Mouse (Mus musculus) ES-Bruce4 (cell line): ENCODE measurements at regions not wholly inside any gene's neighbourhood (a gene's known extent, or its start where the extent isn't known, plus 50 kb on each side); places are given as distances from the start of the nearest gene placed in this dataset.
"Not testable (repeated sequence)": the region's sequence is repeated elsewhere in the genome, so short reads cannot be mapped to it uniquely, and the experiment has no call there.

Experiments
- H3K27ac ChIP-seq: 2 replicates; pipeline ENCODE4 v1.5.1; 2012; ENCODE audit warnings: low read length, inconsistent platforms; ENCODE audit not compliant: insufficient read depth
- H3K27me3 ChIP-seq: 2 replicates; pipeline ENCODE4 v1.6.1; 2012; ENCODE audit warnings: mild to moderate bottlenecking, low read length, inconsistent platforms; ENCODE audit not compliant: control insufficient read depth, poor library complexity, insufficient read depth, severe bottlenecking
- H3K36me3 ChIP-seq: 2 replicates; pipeline ENCODE4 v1.6.1; 2012; ENCODE audit warnings: inconsistent platforms, mild to moderate bottlenecking, low read length, moderate library complexity; ENCODE audit not compliant: control insufficient read depth, poor library complexity, insufficient read depth, severe bottlenecking
- H3K4me1 ChIP-seq: one replicate; pipeline ENCODE4 v1.8.1; 2011; ENCODE audit warnings: low read length; ENCODE audit not compliant: control insufficient read depth, insufficient read depth
- H3K4me3 ChIP-seq: 2 replicates; pipeline ENCODE4 v1.5.1; 2011; ENCODE audit warnings: low read depth, mild to moderate bottlenecking, low read length
- H3K9ac ChIP-seq: 2 replicates; pipeline ENCODE4 v1.6.1; 2012; ENCODE audit warnings: low read depth, mild to moderate bottlenecking, inconsistent platforms; ENCODE audit not compliant: poor library complexity, severe bottlenecking
- H3K9me3 ChIP-seq: replicated peaks from 2 replicates; pipeline ENCODE4 v1.6.1; 2012; ENCODE audit warnings: mild to moderate bottlenecking, low read length, inconsistent platforms; ENCODE audit not compliant: control insufficient read depth, poor library complexity, insufficient read depth, severe bottlenecking
- CTCF ChIP-seq: IDR thresholded peaks from one replicate; pipeline ENCODE4 v1.8.1; 2011; ENCODE audit warnings: low read depth, low read length
- EP300 ChIP-seq: IDR thresholded peaks from 2 replicates; pipeline ENCODE4 v1.6.1; 2011; ENCODE audit warnings: low read depth, low read length; ENCODE audit not compliant: insufficient read depth
- POLR2A ChIP-seq: IDR thresholded peaks from one replicate; pipeline ENCODE4 v1.8.1; 2011; ENCODE audit warnings: low read length; ENCODE audit not compliant: insufficient read depth

GRCm38 (mm10) chr4:22833851-22834440 lies 345.8 kb upstream of the Pou3f2 start:
- Histone ChIP-seq H3K27me3 (no peaks in the 10 kb centered on the region), H3K27ac (no peak overlapping the region), H3K9me3 (no peaks in the 10 kb centered on the region), H3K4me3 (no peak overlapping the region), H3K9ac (no peak overlapping the region), H3K4me1 (no peaks in the 10 kb centered on the region), H3K36me3 (no peaks in the 10 kb centered on the region)
- TF ChIP-seq EP300, result no peak
- TF ChIP-seq POLR2A, result no peak
- TF ChIP-seq CTCF, result no peak

GRCm38 (mm10) chr4:22803665-22804064 lies 315.5 kb upstream of the Pou3f2 start:
- H3K4me1 ChIP-seq, result no peaks in the 10 kb centered on the region
- H3K9me3 ChIP-seq, result no peaks in the 10 kb centered on the region
- H3K27me3 ChIP-seq, result no peaks in the 10 kb centered on the region
- TF ChIP-seq CTCF (no peak), POLR2A (no peak), EP300 (no peak)
- no peak overlapping the region for H3K4me3 ChIP-seq
- H3K27ac ChIP-seq, result no peak overlapping the region
- no peak overlapping the region for H3K9ac ChIP-seq
- H3K36me3 ChIP-seq, result no peaks in the 10 kb centered on the region

GRCm38 (mm10) chr4:22792826-22793225 lies 304.7 kb upstream of the Pou3f2 start:
- Histone ChIP-seq H3K9ac (no peak overlapping the region), H3K27me3 (no peaks in the 10 kb centered on the region), H3K27ac (no peak overlapping the region), H3K9me3 (no peaks in the 10 kb centered on the region), H3K4me3 (no peak overlapping the region), H3K4me1 (no peaks in the 10 kb centered on the region), H3K36me3 (no peaks in the 10 kb centered on the region)
- TF ChIP-seq POLR2A, result no peak
- no peak for TF ChIP-seq CTCF
- TF ChIP-seq EP300, result no peak

GRCm38 (mm10) chr4:22787866-22788265 lies 299.7 kb upstream of the Pou3f2 start:
- no peaks in the 10 kb centered on the region for H3K27me3 ChIP-seq
- H3K9ac ChIP-seq, result no peak overlapping the region
- H3K4me3 ChIP-seq, result no peak overlapping the region
- no peak for TF ChIP-seq CTCF
- TF ChIP-seq POLR2A, result no peak
- TF ChIP-seq EP300, result no peak
- no peaks in the 10 kb centered on the region for H3K4me1 ChIP-seq
- no peak overlapping the region for H3K27ac ChIP-seq
- no peaks in the 10 kb centered on the region for H3K36me3 ChIP-seq
- no peaks in the 10 kb centered on the region for H3K9me3 ChIP-seq

- not testable (repeated sequence) for H3K4me1 ChIP-seq, H3K36me3 ChIP-seq, H3K4me3 ChIP-seq, H3K9ac ChIP-seq, H3K27ac ChIP-seq, H3K9me3 ChIP-seq, H3K27me3 ChIP-seq
Observed at GRCm38 (mm10) chr4:22763026-22763425, 274.9 kb upstream of the Pou3f2 start.
